Mouse (Mus musculus) embryonic facial prominence, embryonic 11.5 days (tissue): ENCODE results near the gene Primpol. TPM values are rescaled to one million over a fixed set of nuclear protein-coding genes. Genes with fewer than 3 reads are reported as not detected.

Experiments used
- ATAC-seq: fragments of 200-750 bp; cut with Nextera tagmentation; replicated peaks from 2 replicates; pipeline ENCODE4 v1.8.0; 2017; ENCODE audit warnings: low read depth; ENCODE audit not compliant: insufficient number of reproducible peaks, low FRiP score, low TSS enrichment
- DNase-seq: peaks from one replicate; pipeline ENCODE4 v3.0.0-alpha.2; 2015; ENCODE audit warnings: low spot score
- H3K27ac ChIP-seq: fragments of 300-500 bp; sonication (generic); replicated peaks from 2 replicates; pipeline ENCODE4 v1.5.1; 2014; ENCODE audit warnings: mild to moderate bottlenecking, low read depth, low read length, control low read depth
- H3K27me3 ChIP-seq: fragments of 300-500 bp; sonication (generic); 2 replicates; pipeline ENCODE4 v1.6.1; 2014; ENCODE audit warnings: mild to moderate bottlenecking, low read length, moderate library complexity, mixed read lengths; ENCODE audit not compliant: control insufficient read depth, insufficient read depth
- H3K36me3 ChIP-seq: fragments of 300-500 bp; sonication (generic); replicated peaks from 2 replicates; pipeline ENCODE4 v1.6.1; 2014; ENCODE audit warnings: low read depth, mild to moderate bottlenecking, low read length, moderate library complexity, mixed read lengths; ENCODE audit not compliant: control insufficient read depth, insufficient read depth
- H3K4me1 ChIP-seq: fragments of 300-500 bp; sonication (generic); 2 replicates; pipeline ENCODE4 v1.6.1; 2014; ENCODE audit warnings: low read length, mixed read lengths; ENCODE audit not compliant: control insufficient read depth, insufficient read depth
- H3K4me2 ChIP-seq: fragments of 300-500 bp; sonication (generic); 2 replicates; pipeline ENCODE4 v1.6.1; 2014; ENCODE audit warnings: low read depth, mild to moderate bottlenecking, control low read depth, low read length, moderate library complexity
- H3K4me3 ChIP-seq: fragments of 300-500 bp; sonication (generic); 2 replicates; pipeline ENCODE4 v1.5.1; 2014; ENCODE audit warnings: low read depth, low read length, control low read depth
- H3K9ac ChIP-seq: fragments of 300-500 bp; sonication (generic); replicated peaks from 2 replicates; pipeline ENCODE4 v1.6.1; 2014; ENCODE audit warnings: mild to moderate bottlenecking, control low read depth, low read length
- H3K9me3 ChIP-seq: fragments of 300-500 bp; sonication (generic); replicated peaks from 2 replicates; pipeline ENCODE4 v1.6.1; 2016; ENCODE audit warnings: mild to moderate bottlenecking, low read length, inconsistent platforms, mixed read lengths; ENCODE audit not compliant: control insufficient read depth
- WGBS: fragments of 180-500 bp; shearing (Covaris S2); extraction: QIAGEN DNeasy Blood & Tissue Kit; methylation state at CpG from one replicate; pipeline ENCODE4 v1.1.7; 2014; 5-methylcytosine and 5-hydroxymethylcytosine counted together
- polyA plus RNA-seq: library from polyadenylated mRNA; unstranded; fragments of >200 nt; fragmentation: Nextera tagmentation; extraction: Ambion mirVana; gene quantifications from 2 replicates; pipeline ENCODE4 v1.2.1, GENCODE M21; 2014

Primpol gene
- polyA plus RNA-seq, 1 experiment from 2014 or later: 11.2 TPM

DNA sequence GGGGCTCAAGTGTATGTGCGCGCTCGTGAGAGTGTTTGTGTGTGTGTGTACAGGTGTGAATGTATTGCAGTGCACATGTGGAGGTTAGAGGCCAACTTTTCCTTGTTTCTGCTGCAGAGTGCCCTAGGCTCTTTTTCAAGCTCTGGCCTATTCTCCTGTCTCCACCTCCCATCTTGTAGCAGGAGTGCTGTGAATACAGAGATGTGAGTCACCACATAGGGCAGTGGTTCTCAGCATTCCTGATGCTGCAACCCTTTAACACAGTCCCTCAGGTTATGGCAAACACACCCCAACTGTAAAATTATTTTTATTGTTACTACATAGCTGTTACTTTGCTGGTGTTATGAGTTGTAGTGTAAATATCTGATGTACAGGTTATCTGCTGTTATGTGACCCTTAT is 13.4 kb upstream of the Primpol start:
- Histone ChIP-seq H3K9ac (no peak overlapping the region), H3K27me3 (no peaks in the 10 kb centered on the region), H3K4me1 (no peaks in the 10 kb centered on the region), H3K4me3 (no peak overlapping the region), H3K4me2 (no peak overlapping the region), H3K27ac (no peak overlapping the region), H3K36me3 (no peaks in the 10 kb centered on the region; the same call in 1 of the 2 replicates), H3K9me3 (no peaks in the 10 kb centered on the region)
- WGBS: 99% methylated on average over 3 of the region's 3 CpGs
- ATAC-seq (no peak), DNase-seq (no peak)

DNA sequence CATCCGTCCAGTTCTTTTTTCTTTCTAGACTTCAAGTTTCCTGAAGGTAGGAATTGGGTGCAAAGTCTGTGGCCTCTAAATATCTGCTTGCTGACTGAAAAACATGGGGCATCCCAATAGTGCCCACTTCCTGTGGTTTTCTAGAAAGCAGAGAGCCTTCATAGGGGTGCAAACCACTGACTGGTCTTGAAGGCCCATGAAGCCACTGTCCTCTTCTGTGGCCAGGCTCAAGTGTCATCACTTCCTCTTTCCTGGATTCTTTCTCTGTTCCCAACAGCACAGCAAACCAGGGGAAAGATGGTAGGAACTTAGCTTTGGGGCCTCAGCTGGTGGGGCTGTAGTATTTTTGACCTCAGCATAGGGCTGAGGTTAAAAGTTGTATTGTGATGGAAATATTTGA is 11.6 kb upstream of the Primpol start:
- Histone ChIP-seq H3K9me3 (no peaks in the 10 kb centered on the region), H3K36me3 (no peaks in the 10 kb centered on the region; the same call in 1 of the 2 replicates), H3K9ac (no peak overlapping the region), H3K4me2 (no peak overlapping the region), H3K27me3 (no peaks in the 10 kb centered on the region), H3K4me3 (no peak overlapping the region), H3K27ac (no peak overlapping the region), H3K4me1 (no peaks in the 10 kb centered on the region)
- ATAC-seq: no peak
- WGBS: 85% methylated on average over 1 of the region's 1 CpGs
- no peak for DNase-seq

DNA sequence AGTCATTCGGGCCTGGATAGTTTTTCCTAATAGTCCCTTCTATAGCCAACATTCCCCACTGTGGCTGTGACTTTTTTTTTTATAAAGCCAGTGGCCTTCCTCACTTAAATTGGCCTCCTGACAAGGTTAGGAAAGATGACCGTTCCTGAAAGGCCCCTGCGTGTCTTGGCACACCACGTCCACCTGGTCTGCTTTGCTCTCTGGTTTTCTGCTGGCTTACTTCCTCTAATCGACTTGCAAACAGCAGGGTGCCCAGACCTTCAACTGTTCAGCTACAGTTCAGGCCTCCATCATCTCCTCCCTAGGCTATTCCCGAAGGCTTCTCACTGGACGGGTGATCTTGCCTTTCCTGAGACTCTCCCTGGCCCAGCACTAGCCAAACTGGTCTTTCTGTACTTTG is 10.9 kb upstream of the Primpol start:
- DNase-seq (no peak), ATAC-seq (no peak)
- no peak overlapping the region for H3K9ac ChIP-seq
- no peaks in the 10 kb centered on the region for H3K9me3 ChIP-seq
- no peak overlapping the region for H3K4me3 ChIP-seq
- 66% methylated on average over 7 of the region's 7 CpGs for WGBS
- no peaks in the 10 kb centered on the region for H3K36me3 ChIP-seq
- no peaks in the 10 kb centered on the region for H3K27me3 ChIP-seq
- no peaks in the 10 kb centered on the region for H3K4me1 ChIP-seq
- H3K27ac ChIP-seq: no peak overlapping the region
- H3K4me2 ChIP-seq: no peak overlapping the region

DNA sequence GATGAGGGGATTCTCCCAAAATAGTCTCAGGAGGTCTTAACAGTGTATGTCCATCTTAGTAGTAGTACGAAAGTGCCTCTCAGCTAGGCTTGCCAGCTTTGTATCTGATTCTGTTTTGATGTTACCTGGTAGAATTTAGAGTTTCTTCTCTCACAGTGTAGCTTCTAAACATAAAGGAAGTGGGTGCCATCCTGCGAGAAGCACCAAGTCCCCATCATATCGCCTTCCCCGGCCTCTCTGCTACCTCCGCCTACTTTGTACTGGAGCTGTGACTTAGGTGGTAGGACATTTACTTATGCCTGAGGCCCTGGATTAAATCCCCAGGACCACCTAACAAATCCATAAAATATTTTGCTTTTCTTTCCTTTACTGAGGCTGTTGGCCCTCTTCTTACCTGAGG is 9.6 kb upstream of the Primpol start:
- Histone ChIP-seq H3K4me2 (no peak overlapping the region), H3K9me3 (no peaks in the 10 kb centered on the region), H3K36me3 (no peaks in the 10 kb centered on the region), H3K27me3 (no peaks in the 10 kb centered on the region), H3K4me1 (no peaks in the 10 kb centered on the region), H3K27ac (no peak overlapping the region), H3K4me3 (no peak overlapping the region), H3K9ac (no peak overlapping the region)
- ATAC-seq (no peak), DNase-seq (no peak)
- WGBS: 98% methylated on average over 5 of the region's 5 CpGs

DNA sequence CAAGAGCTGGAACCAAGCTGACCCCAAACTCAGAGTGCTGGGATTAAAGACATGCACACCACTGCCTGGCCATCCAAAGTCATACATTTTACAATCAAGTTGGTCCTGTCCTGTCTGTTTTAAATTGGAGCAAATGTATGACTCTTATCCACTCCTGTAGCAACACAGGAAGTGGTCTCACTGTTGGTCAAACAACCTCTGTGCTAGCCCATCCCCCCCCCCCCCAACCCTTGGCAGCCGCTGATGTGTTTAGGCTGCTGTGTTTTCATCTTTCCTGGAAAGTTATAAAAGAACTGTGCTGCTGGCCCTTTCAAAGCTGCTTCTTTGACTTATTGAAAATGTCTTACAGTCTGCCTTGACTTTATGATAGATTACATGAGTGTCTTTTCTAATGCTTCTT is 8.2 kb upstream of the Primpol start:
- no peaks in the 10 kb centered on the region for H3K9me3 ChIP-seq
- H3K27me3 ChIP-seq: no peaks in the 10 kb centered on the region
- no peaks in the 10 kb centered on the region for H3K4me1 ChIP-seq
- no peaks in the 10 kb centered on the region for H3K36me3 ChIP-seq
- H3K4me2 ChIP-seq: no peak overlapping the region
- H3K27ac ChIP-seq: no peak overlapping the region
- 60% methylated on average over 1 of the region's 1 CpGs for WGBS
- no peak overlapping the region for H3K4me3 ChIP-seq
- no peak for ATAC-seq
- H3K9ac ChIP-seq: no peak overlapping the region
- DNase-seq: no peak

DNA sequence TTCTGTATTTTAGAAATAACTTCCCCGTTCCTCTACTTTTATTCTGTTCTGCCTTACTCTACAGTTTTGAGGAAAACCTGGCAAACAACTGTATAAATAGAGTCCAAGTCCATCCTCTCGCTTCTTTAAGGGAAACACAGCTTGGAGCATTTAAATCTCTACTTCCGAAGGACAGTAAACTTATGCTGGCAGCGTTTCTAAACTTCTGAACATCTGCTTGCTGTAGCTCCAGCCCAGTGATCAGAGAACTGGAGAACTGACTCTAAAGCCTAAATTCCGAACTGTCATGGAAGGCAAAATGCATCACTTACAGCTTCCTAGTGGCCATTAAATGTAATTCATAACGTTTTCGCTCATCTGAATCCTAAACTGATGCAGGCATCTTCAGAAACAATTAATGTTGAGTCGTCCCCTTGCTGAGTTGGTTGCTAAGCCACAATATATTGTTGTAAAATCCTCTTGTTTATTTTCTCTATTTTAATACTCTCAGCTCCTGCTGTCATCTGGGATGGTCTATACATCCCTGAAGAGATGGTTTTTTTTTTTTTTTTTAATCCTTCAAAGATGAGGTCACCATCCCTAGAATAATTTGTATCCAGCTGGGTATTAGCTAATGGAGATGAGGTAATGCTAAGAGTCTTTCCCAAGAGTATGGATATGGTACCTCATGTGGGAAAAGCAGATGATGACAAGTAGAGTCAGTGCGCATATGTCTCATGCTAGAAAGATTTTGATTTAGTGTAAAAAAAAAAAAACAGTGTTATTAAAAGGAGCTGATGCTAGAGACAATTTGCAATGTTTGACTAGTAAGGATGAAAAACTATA is 5.6 kb upstream of the Primpol start:
- no peak for DNase-seq
- no peaks in the 10 kb centered on the region for H3K27me3 ChIP-seq
- no peaks in the 10 kb centered on the region for H3K9me3 ChIP-seq
- H3K4me2 ChIP-seq: no peak overlapping the region
- no peaks in the 10 kb centered on the region for H3K36me3 ChIP-seq
- 77% methylated on average over 9 of the region's 9 CpGs for WGBS
- no peak overlapping the region for H3K4me3 ChIP-seq
- no peak overlapping the region for H3K27ac ChIP-seq
- no peak overlapping the region for H3K9ac ChIP-seq
- no peak for ATAC-seq
- H3K4me1 ChIP-seq: no peaks in the 10 kb centered on the region

DNA sequence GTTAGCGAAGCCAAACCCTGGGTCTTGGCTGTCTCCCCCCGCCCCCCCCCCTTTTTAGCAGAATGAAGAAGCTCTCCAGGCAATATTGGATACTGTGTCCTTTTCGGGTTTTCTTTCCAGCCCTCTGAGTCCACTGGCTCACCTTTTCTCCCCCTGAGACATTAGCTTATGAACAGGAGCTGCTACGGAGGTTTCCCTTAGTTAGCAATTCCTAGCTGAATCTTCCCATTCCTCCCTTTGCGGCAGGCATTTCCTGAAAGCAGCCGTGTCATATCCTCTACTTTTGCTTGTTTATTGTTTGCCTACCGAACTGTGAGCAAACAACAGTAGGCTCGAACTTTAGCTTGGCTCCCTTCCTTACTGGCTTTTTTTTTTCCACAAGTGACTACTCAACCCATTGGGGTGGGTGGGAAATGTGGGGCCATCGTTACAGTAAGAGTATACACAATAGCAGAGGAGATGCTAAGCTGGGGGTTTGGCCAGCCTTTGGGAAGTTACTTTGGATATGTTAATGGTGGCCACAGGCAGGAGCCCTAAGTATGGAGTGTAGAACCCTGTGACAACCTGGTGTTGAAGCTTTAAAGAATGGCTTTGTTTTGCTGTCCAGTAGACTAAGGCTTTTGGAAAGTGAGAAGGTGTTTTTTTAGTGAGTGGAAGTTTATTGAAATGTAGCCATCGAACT is 1.8 kb upstream of the Primpol start:
- no peaks in the 10 kb centered on the region for H3K9me3 ChIP-seq
- no peaks in the 10 kb centered on the region for H3K27me3 ChIP-seq
- WGBS: 1% methylated on average over 10 of the region's 10 CpGs
- DNase-seq: peak; percentile 29
- H3K4me2 ChIP-seq: peak overlapping the region; percentile 88
- H3K27ac ChIP-seq: no peak overlapping the region
- H3K4me1 ChIP-seq: no peaks in the 10 kb centered on the region
- no peaks in the 10 kb centered on the region for H3K36me3 ChIP-seq
- ATAC-seq: no peak
- peak overlapping the region; percentile 85 for H3K4me3 ChIP-seq
- H3K9ac ChIP-seq: peak overlapping the region; percentile 92
